Mouse (Mus musculus) MEL (cell line): ENCODE measurements around the gene Prickle2.

ENCODE experiments used
- CHD1 ChIP-seq: IDR thresholded peaks from 2 replicates; pipeline ENCODE4 v1.6.1; 2012; ENCODE audit warnings: low read depth, mild to moderate bottlenecking, inconsistent platforms, low read length, improper control_type of control experiment
- CHD2 ChIP-seq: IDR thresholded peaks from 2 replicates; pipeline ENCODE4 v1.6.1; 2011; ENCODE audit warnings: low read length, improper control_type of control experiment
- CTCF ChIP-seq, 3 experiments: IDR thresholded peaks in 2 of 3; conservative IDR thresholded peaks in 1 of 3; 2 replicates each; pipeline ENCODE4 v1.5.1; 2011 to 2012; ENCODE audit warnings: low read length in 3 of 3, low read depth in 2 of 3, mild to moderate bottlenecking in 2 of 3, improper control_type of control experiment in 1 of 3, inconsistent platforms in 1 of 3, mixed read lengths in 1 of 3, moderate library complexity in 1 of 3; ENCODE audit not compliant: control insufficient read depth in 1 of 3, insufficient read depth in 1 of 3, poor library complexity in 1 of 3, severe bottlenecking in 1 of 3
- ELF1 ChIP-seq: IDR thresholded peaks from 2 replicates; pipeline ENCODE4 v1.6.1; 2014; ENCODE audit warnings: low read depth, mild to moderate bottlenecking, inconsistent platforms, low read length, improper control_type of control experiment, moderate library complexity
- GATA1 ChIP-seq: IDR thresholded peaks from 2 replicates; pipeline ENCODE4 v1.6.1; 2011; ENCODE audit warnings: low read depth, low read length, improper control_type of control experiment
- MAZ ChIP-seq: IDR thresholded peaks from 2 replicates; pipeline ENCODE4 v1.6.1; 2012; ENCODE audit warnings: low read depth, mild to moderate bottlenecking, inconsistent platforms, low read length, improper control_type of control experiment
- MEF2A ChIP-seq: IDR thresholded peaks from 2 replicates; pipeline ENCODE4 v1.6.1; 2014; ENCODE audit warnings: low read depth, mild to moderate bottlenecking, inconsistent platforms, low read length, improper control_type of control experiment; ENCODE audit not compliant: poor library complexity, insufficient replicate concordance, severe bottlenecking; ENCODE audit errors: extremely low read depth
- MXI1 ChIP-seq: IDR thresholded peaks from 2 replicates; pipeline ENCODE4 v1.6.1; 2011; ENCODE audit warnings: mild to moderate bottlenecking, low read depth, low read length, improper control_type of control experiment
- NELFE ChIP-seq: IDR thresholded peaks from 2 replicates; pipeline ENCODE4 v1.6.1; 2011; ENCODE audit warnings: low read depth, low read length, improper control_type of control experiment
- POLR2A ChIP-seq, 2 experiments: IDR thresholded peaks; 2 replicates each; pipeline ENCODE4 v1.6.1; 2011 to 2012; ENCODE audit warnings: low read length in 2 of 2, mild to moderate bottlenecking in 2 of 2, control low read depth in 1 of 2, improper control_type of control experiment in 1 of 2, low read depth in 1 of 2, moderate library complexity in 1 of 2; ENCODE audit not compliant: control insufficient read depth in 1 of 2, insufficient read depth in 1 of 2, poor library complexity in 1 of 2
- POLR2AphosphoS2 ChIP-seq: IDR thresholded peaks from 2 replicates; pipeline ENCODE4 v1.6.1; 2011; ENCODE audit warnings: low read length, improper control_type of control experiment
- TCF12 ChIP-seq: IDR thresholded peaks from 2 replicates; pipeline ENCODE4 v1.6.1; 2014; ENCODE audit warnings: low read depth, mild to moderate bottlenecking, inconsistent platforms, low read length, improper control_type of control experiment, moderate library complexity
- ZC3H11A ChIP-seq: IDR thresholded peaks from 2 replicates; pipeline ENCODE4 v1.6.1; 2012; ENCODE audit warnings: low read depth, mild to moderate bottlenecking, inconsistent platforms, low read length, improper control_type of control experiment

- TF ChIP-seq CTCF (IDR thresholded peaks at IDR 0.05 in 2 of 3, conservative IDR thresholded peaks at IDR 0.05 in 1 of 3; ENCODE audit: control insufficient read depth in 1 of 3, insufficient read depth in 1 of 3, low read depth in 2 of 3, low read length in 3 of 3, poor library complexity in 1 of 3, severe bottlenecking in 1 of 3) (no peak), GATA1 (no peak), CHD2 (no peak), POLR2AphosphoS2 (no peak), TCF12 (no peak), MAZ (no peak), NELFE (no peak), CHD1 (no peak), ZC3H11A (no peak), POLR2A (IDR thresholded peaks at IDR 0.05; ENCODE audit: control insufficient read depth in 1 of 2, insufficient read depth in 1 of 2, low read depth in 1 of 2, low read length in 2 of 2, poor library complexity in 1 of 2) (no peak), ELF1 (no peak), MEF2A (no peak), MXI1 (no peak)
These were observed 189.0 kb downstream of the Prickle2 start for GRCm38 (mm10) chr6:92517002-92517401.
